Mouse (Mus musculus) intestine, embryonic 14.5 days (tissue): ENCODE data around the gene Vmn1r30. TPM values are rescaled to one million over a fixed set of nuclear protein-coding genes. Genes with fewer than 3 reads are reported as not detected.

ENCODE experiments used
- ATAC-seq: fragments of 200-750 bp; cut with Nextera tagmentation; replicated peaks from 2 replicates; pipeline ENCODE4 v1.8.0; 2017; ENCODE audit warnings: low read depth, moderate number of reproducible peaks, moderate TSS enrichment, moderate library complexity; ENCODE audit not compliant: low FRiP score, low TSS enrichment
- DNase-seq: peaks from one replicate; pipeline ENCODE4 v3.0.0-alpha.2; 2018; ENCODE audit warnings: low spot score
- H3K27ac ChIP-seq: fragments of 300-500 bp; sonication (generic); 2 replicates; pipeline ENCODE4 v1.5.1; 2014; ENCODE audit warnings: low read depth, mild to moderate bottlenecking, control low read depth
- H3K27me3 ChIP-seq: fragments of 300-500 bp; sonication (generic); replicated peaks from 2 replicates; pipeline ENCODE4 v1.6.1; 2014; ENCODE audit warnings: low read length, control low read depth; ENCODE audit not compliant: control insufficient read depth, insufficient read depth
- H3K36me3 ChIP-seq: fragments of 300-500 bp; sonication (generic); 2 replicates; pipeline ENCODE4 v1.6.1; 2014; ENCODE audit warnings: low read length, control low read depth; ENCODE audit not compliant: control insufficient read depth, insufficient read depth
- H3K4me1 ChIP-seq: fragments of 300-500 bp; sonication (generic); replicated peaks from 2 replicates; pipeline ENCODE4 v1.6.1; 2014; ENCODE audit warnings: low read length, control low read depth, mixed read lengths; ENCODE audit not compliant: control insufficient read depth, insufficient read depth
- H3K4me2 ChIP-seq: fragments of 300-500 bp; sonication (generic); 2 replicates; pipeline ENCODE4 v1.6.1; 2014; ENCODE audit warnings: low read length
- H3K4me3 ChIP-seq: fragments of 300-500 bp; sonication (generic); 2 replicates; pipeline ENCODE4 v1.5.1; 2014; ENCODE audit warnings: low read depth, low read length, control low read depth, mixed read lengths
- H3K9ac ChIP-seq: fragments of 300-500 bp; sonication (generic); 2 replicates; pipeline ENCODE4 v1.6.1; 2014; ENCODE audit warnings: mild to moderate bottlenecking, low read length
- H3K9me3 ChIP-seq: fragments of 300-500 bp; sonication (generic); 2 replicates; pipeline ENCODE4 v1.6.1; 2016; ENCODE audit warnings: low read length, control low read depth; ENCODE audit not compliant: control insufficient read depth
- WGBS: fragments of 180-500 bp; shearing (Covaris S2); extraction: QIAGEN DNeasy Blood & Tissue Kit; methylation state at CpG from one replicate; pipeline ENCODE4 v1.1.7; 2014; 5-methylcytosine and 5-hydroxymethylcytosine counted together
- polyA plus RNA-seq: library from polyadenylated mRNA; unstranded; fragments of >200 nt; fragmentation: Nextera tagmentation; extraction: Ambion mirVana; gene quantifications from 2 replicates; pipeline ENCODE4 v1.2.1, GENCODE M21; 2014

Vmn1r30 gene
- not detected in 2 replicates for polyA plus RNA-seq

DNA sequence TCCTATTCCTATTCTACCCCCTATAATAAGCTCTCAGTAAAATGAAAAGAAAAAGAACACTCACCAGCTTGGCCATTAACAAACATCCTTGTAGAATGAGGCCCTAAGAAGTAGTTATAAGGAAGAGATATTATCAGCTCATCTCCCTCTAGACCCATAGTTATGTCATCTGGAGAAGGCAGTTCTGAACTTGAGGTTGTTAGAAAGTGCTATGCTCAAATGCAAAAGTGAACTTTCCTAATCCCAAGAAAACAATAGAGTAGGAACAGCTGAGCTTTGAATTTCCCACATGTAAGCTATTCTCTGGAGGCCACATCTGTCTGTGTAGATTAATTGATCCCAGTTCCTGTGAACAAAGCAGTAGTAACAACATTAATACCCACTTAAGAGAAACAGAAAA, at the start of gene Vmn1r30:
Gene Vmn1r30, minus strand, starts transcription at position 101 of the 400 bp plus-strand sequence.
- H3K27me3 ChIP-seq: no peaks in the 10 kb centered on the region
- no peak for ATAC-seq
- no peaks in the 10 kb centered on the region for H3K9me3 ChIP-seq

DNA sequence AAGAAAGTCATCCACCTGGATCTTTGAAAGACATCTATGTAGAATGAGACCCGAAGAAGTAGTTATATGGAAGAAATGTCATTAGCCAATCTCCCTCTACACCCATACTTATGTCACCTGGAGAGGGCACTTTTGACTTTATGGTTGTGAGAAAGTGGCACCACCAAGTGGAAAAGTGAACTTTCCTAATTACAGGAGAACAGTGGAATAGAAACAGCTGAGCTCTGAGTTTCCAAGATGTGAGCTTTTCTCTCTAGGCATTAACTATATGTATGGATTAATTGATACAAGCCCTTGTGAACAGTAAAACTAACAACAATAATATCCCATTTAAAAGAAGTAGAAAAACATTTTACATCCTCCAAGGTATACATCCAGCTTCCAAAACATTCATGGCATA, 32.0 kb upstream of the Vmn1r30 start, which contains the start of gene Vmn1r31:
Gene Vmn1r31, minus strand, starts transcription at position 101 of the 400 bp plus-strand sequence.
- H3K27me3 ChIP-seq: no peaks in the 10 kb centered on the region
- no peaks in the 10 kb centered on the region for H3K36me3 ChIP-seq
- 91% methylated on average over 1 of the region's 1 CpGs for WGBS

More for the DNA sequence above, at the start of gene Vmn1r30:
- H3K9ac ChIP-seq: no peak within 1 kb of the TSS
- H3K27ac ChIP-seq: no peak within 1 kb of the TSS
- no peak within 1 kb of the TSS for H3K4me2 ChIP-seq
- H3K36me3 ChIP-seq: no peaks in the 10 kb centered on the region
- DNase-seq: no peak
- H3K4me1 ChIP-seq: no peaks in the 10 kb centered on the region
- no peak within 1 kb of the TSS for H3K4me3 ChIP-seq

More for the DNA sequence above, 32.0 kb upstream of the Vmn1r30 start, which contains the start of gene Vmn1r31:
- H3K4me3 ChIP-seq: no peak within 1 kb of the TSS
- no peak for ATAC-seq
- H3K9ac ChIP-seq: no peak within 1 kb of the TSS
- no peak within 1 kb of the TSS for H3K27ac ChIP-seq
- DNase-seq: no peak
- no peaks in the 10 kb centered on the region for H3K9me3 ChIP-seq
- no peak within 1 kb of the TSS for H3K4me2 ChIP-seq
- H3K4me1 ChIP-seq: no peaks in the 10 kb centered on the region

Other genes with a start within 250 kb of the Vmn1r30 start
- gene Vmn1r27, start 224.6 kb downstream of the Vmn1r30 start, polyA plus RNA-seq: not detected in 2 replicates
- not detected in 2 replicates for gene Vmn1r28, start 181.3 kb downstream of the Vmn1r30 start, polyA plus RNA-seq
- gene Vmn1r29, start 141.8 kb downstream of the Vmn1r30 start, polyA plus RNA-seq: not detected in 2 replicates
- not detected in 2 replicates for gene Vmn1r31, start 31.9 kb upstream of the Vmn1r30 start, polyA plus RNA-seq
- gene Abcg2, start 141.1 kb upstream of the Vmn1r30 start, polyA plus RNA-seq: 69.6 and 74.1 TPM in 2 replicates